Comparison of ENCODE assay signal across 16 mouse cellular contexts in the genomic region with DNA sequence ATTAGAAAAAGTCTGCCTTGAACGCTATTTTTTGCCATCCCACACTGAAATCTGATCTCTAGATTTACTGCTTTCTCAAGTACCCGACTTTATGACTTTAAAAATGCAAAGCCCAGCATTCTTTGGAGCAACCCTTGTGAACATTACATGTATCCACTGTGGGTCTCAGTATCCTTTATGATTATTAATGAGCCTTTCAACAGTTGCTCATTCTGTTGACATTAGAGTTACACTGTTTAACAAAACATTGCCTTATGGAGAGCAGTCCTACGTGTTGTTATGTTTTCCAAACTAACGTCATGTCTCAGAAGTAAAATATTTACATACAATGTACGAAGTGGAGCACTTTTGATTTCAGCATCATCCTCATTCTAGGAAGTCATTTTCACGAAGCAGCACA.
"Had no signal": no experiment of that assay in that cellular context is flagged by ENCODE, and none has a peak within 500 bp of the region (broad histone marks: within the 10 kb centered on the region; RNA-seq: fewer than 3 reads in every experiment).

No protein-coding gene starts in this region.

- H3K27me3 ChIP-seq: neural tube, embryonic 13.5 days; neural tube, embryonic 15.5 days; stomach, embryonic 15.5 days had no signal

- H3K27ac ChIP-seq: neural tube, embryonic 13.5 days; neural tube, embryonic 15.5 days; stomach, embryonic 15.5 days; stomach, postnatal 0 days had no signal

- H3K9ac ChIP-seq: neural tube, embryonic 13.5 days; neural tube, embryonic 15.5 days; stomach, embryonic 15.5 days had no signal

- H3K4me3 ChIP-seq: neural tube, embryonic 13.5 days; neural tube, embryonic 15.5 days; stomach, embryonic 15.5 days had no signal

- H3K4me2 ChIP-seq: neural tube, embryonic 13.5 days; neural tube, embryonic 15.5 days; stomach, embryonic 15.5 days had no signal

- H3K9me3 ChIP-seq: neural tube, embryonic 13.5 days; neural tube, embryonic 15.5 days; stomach, embryonic 15.5 days had no signal

- H3K4me1 ChIP-seq: stomach, embryonic 15.5 days had no signal

- H3K36me3 ChIP-seq: neural tube, embryonic 13.5 days; neural tube, embryonic 15.5 days; stomach, embryonic 15.5 days had no signal

- DNase-seq: retina, postnatal 1 day; right cerebral cortex, adult 18-20 months; right cerebral cortex, postnatal 14 days; right cerebral cortex, postnatal 25 days; right cerebral cortex, postnatal 4 days; spleen, adult 18-20 months; thymus, adult 18-20 months; thymus, adult 2 months; thymus, postnatal 14 days; thymus, postnatal 25 days; thymus, postnatal 36 days; thymus, postnatal 4 days had no signal
